Mouse (Mus musculus) retina, adult 2 months (tissue): ENCODE measurements around the gene Kif26b.

Experiments
- DNase-seq: peaks from one replicate; pipeline ENCODE4 v3.0.0-alpha.2; 2012; ENCODE audit warnings: low read depth, low spot score

Gene Kif26b

DNA sequence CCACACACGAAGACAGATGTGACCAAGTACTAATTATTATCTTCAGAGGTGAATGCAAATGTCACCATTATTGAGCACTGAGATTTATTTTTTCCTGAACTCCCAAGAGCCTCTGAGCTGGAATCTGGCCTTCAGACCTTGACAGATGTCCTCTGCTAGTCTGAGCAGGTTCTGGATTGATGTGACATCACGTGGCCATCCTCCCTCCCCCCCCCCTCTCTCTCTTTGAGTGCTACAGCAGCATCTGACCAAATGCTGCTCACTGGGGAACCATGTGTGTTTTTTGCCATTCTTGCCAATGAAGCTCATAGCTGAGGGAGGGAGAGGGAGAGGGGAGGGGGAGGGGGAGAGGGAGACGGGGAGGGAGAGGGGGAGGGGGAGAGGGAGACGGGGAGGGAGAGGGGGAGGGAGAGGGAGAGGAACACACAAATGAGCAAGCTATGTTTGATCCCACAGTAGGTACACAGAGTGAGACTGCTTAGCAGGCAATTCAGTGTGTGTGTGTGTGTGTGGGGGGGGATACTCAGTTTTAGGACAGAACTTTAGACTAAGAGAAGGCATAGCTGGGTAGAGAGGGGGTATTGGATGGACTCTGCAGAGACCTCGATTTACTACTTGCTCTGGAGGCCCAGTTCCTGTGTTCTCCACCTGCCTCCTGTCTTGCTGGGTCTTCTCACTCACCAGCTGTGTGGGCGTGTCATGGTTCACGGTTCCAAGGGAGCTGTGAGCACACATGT is 241.9 kb downstream of the Kif26b start:
- no peak for DNase-seq

DNA sequence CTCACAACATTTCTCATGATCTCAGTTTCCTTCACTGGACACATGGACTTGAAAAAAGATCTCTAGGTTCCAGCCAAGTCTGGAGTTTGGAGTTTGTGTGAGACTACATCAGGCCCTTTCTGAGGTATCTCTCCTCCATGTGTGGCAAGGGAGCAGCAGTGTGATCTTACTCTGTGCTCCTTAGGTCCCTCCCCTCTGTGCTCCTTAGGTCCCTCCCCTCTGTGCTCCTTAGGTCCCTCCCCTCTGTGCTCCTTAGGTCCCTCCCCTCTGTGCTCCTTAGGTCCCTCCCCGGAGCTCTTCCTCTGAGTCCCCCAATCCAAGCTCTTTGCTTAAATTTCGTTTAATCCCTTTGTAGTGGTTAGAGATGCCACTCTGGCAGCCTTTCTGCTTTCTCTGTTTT is 250.8 kb downstream of the Kif26b start:
- no peak for DNase-seq

GRCm38 (mm10) chr1:178784043-178784442 is 255.1 kb downstream of the Kif26b start:
- no peak for DNase-seq

- no peak for DNase-seq
These were observed 262.3 kb downstream of the Kif26b start for GRCm38 (mm10) chr1:178791266-178791665.

DNA sequence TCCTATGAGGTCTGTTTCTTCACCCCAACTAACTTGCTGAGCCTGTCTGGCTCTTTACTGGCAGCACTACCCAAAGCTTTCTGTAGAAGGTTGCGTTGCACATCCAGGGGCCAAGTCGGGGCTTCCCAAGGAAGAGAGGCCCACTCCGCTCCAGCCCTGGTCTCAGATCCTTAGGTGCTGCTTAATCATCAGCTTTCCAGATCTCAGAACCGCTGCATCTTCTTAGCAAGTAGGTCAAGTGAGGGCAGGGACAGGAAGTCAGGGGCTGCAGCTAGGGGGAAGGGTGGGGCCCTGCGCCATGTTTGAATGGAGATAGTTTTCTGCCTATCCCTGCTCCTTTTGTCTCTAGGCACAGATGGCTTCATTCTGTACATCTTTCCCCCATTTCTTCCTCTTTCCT is 263.8 kb downstream of the Kif26b start:
- no peak for DNase-seq

DNA sequence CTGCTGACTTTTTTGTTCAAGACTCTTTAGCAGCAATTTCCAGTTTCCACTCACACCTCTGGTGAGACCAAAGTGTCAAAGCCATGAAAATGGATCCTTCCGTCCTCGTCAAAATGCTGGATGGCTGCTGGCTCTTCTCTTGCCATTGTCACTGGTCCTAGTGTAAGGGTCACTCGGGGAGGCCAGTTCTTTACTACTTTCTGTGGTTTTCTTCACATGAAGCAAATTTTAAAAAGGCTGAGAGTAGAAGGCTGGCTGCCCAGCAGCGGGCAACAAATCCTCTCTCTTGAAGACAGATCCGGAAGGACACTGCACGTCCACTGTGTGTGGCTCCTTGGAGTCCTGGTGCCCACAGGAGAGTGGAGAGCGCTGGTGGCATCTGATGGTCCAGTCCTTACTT is 265.9 kb downstream of the Kif26b start:
- DNase-seq: no peak

DNA sequence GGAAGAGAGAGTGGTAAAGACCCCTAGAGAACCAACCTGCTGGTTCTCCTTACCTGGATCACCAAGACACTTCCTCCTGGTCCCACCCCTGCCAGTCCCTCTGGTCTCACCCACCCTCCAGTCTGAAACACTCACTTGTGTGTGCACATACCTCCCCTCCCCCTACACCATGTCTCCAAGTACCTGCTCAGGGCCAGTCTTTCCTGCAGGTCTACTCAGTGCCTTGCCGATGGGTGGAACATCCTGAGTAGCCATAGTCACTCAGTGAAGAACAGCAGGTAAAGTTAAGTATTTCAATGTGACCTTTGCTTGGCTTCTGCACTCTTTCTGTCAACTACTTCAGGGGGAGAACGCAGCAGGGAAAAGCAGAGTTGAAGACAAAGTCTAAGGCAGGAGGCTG is 268.5 kb downstream of the Kif26b start:
- no peak for DNase-seq

DNA sequence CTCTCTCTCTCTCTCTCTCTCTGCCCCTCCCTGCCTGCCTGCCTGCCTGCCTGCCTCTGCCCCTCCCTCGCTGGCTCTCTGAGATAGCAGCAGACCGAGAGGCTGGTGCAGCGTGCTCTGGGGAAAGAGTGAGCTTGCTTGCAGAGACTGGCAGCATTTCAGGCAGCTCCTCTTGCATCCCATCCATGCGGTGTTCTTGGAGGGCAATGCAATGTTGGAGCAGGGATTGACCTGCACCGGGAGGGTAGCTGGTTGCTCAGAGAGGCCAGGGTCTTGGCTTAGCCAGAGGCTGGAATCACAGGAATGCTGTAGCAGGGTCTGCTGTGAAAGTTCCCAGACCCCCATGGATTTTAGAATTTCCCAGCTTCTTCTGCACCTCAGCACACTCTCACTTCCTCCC is 269.4 kb downstream of the Kif26b start:
- no peak for DNase-seq

DNA sequence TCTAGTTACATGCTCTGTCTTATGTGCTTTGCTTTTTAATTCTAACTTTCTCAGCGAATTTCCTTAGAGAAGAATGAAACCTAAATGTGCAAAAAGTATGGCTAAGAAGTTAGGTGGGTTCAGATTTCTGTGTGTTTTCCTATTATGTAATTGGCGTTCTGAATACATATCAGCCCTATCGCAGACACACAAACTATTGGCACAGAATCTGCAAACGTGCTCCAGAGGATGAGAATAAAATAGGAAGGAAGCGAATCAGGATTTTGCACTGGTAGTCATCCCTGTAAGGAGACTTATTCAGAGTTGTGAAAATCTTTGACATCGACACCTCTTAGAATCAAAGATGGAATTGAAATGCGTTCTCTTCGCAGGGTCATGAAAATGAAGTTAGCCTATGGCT is 270.0 kb downstream of the Kif26b start:
- DNase-seq: no peak

DNA sequence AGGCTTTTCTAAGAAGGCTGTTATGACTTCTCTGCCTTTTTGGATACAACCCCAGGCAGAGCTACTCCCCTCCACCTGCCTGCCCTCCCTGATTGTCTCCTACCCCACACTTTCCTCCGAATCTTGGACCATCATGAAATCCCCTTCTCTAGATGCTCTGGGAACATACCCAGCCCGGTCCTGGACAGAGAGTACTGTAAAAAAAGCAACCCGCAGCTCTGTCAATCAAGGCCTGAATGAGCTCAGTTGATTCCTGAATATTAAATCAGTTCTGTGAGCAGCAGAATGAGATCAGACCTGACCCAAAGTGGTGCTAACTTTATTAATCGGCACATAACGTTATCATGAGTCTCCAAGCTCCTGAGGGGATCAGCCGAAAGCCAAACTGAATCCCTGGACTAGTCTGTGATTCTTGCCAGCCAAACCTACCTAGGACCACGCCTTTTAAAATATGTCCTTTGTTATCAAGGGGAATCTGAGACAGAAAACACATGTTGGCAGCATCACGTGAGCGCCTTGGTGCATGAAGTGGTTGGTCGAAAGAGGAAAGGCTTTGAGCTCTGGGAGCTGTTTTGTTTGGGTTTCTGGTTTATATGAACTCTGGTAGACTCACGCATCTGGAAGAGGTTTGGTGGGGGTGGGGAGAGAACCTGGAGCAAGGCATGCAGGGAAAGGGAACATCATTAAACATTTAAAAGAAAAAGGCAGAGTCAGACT is 271.1 kb downstream of the Kif26b start:
- no peak for DNase-seq

DNA sequence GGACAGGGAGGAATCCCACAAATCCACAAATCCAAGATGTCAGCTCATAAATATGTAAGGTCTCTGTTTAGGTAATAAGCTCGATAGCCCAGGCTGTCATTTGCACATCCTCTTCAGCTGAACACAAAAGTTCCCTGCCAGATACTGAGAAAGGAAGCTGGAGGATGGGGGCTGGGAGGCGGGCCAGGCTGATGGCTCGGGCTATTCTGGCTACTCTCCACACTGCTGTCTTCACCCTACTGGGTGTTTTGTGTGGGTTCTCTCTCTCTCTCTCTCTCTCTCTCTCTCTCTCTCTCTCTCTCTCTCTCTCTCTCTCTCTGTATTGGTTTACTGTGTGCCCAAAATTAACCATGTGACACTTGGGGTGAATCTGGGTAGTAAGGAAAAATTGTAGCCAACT is 274.2 kb downstream of the Kif26b start:
- no peak for DNase-seq

- no peak for DNase-seq
These were observed 288.6 kb downstream of the Kif26b start for GRCm38 (mm10) chr1:178817476-178817875.

GRCm38 (mm10) chr1:178819060-178819459 is 290.1 kb downstream of the Kif26b start:
- no peak for DNase-seq

DNA sequence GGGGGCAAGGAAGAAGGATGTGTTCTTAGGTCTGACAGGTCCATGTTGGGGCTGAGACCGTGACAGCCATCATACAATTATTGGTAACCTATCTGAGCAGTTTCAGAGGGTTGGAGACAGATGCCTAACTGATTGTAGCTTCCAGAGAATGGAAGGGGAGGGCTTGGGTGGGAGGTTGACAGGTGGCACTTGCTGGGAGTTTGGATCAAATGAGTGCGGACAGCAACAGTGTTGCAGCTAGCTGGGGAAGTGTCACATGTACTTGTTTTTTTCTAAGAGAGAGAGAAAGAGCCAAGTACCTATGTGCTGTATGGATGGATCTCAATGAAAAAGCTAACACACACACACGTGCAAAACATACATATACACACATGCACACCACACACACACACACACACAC is 291.2 kb downstream of the Kif26b start:
- no peak for DNase-seq

DNA sequence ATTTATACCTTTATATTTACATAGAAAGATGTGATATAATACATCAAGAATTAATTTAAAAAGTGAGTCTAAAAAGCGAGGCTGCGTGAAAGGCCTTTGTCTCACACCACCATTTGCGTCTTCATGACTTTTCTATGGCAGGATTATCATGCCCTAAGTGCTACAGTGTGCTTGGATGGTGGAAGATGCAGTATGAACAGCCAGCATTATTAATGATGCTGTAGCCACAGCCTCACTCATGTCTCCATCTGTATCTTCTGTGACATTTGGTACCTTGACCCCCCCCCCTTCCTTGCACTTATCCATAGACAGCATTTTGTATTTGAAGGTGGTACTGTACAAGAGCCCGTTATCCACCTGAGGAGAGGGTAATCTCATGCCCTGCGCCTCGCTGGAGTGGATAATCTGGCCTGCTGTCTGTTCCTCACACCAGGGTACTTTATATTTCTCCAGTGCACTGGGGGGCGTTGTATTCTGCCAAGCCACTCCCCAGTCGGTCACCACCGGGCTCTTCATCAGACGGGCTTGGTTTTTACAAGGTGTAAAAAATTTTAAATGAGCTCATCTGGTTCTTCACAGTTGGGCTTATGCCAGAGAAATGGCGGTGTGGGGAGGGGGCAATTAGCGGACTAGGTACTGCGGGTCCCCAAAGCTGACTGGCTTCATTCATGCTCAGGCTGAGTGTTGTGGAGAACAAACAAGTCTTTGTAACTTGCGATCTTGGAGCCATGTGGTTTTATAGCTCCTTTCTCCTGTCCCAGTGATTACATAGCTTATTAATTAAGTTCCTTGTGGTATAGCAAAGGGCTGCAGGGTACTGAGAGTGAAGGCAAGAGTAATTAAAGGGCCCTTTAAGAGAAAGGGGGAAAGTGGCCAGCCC is 291.9 kb downstream of the Kif26b start:
- no peak for DNase-seq

DNA sequence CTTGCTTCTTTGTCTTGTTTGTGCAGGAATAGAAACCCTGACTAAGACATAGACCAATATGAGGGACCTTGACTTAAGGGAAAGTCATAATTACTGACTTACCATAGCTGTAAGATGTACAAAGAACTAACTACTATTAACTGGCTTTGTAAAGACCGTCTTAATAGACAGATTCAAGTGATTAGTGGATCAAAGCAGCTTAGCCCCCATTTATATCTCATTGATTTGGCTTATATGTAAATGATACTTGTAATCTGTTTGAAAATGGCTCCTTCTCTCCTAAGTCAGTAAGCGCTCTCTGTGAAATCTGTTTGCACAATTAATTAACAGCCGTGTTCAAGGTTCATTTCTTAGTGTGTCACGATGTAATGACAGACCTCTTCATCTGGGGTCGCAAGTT is 295.9 kb downstream of the Kif26b start:
- DNase-seq: no peak

DNA sequence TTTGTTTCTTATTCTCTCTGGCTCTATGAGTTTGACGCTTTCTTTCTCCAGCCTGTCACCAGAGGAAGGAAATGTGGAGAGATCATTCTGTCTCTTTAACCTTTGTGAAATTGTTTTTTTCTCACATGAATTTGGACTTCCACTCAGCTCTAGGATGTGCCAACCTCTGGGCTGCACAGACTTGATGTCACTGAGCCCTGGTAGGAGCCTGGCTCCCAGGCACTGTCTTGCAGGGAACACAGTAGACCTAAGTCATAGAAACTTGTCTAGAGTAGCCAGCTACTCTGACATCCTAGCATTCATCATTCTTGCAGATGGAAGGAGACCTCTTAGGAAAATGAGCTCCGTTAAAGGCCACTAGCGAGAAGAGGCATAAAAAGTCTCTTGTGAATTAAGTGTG is 298.3 kb downstream of the Kif26b start:
- no peak for DNase-seq

DNA sequence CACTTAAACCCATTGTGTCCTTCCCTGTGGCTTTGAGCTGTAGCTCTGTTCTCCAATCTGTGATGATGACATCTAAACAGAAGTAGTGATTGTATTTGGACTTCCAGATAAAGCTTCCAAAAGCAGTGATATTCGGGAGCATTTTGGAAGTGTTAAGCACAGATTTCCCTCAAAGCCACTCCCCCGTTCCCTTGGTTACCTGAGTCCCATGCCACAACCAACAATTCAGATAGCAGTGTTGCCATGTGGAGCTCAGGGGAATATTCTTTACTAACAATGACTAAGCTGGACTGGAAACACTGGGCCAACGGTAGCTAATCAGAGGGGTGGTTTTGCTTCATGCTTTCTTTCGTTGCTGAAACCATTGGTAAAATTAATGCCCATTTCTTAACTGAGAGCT is 300.5 kb downstream of the Kif26b start:
- DNase-seq: no peak

DNA sequence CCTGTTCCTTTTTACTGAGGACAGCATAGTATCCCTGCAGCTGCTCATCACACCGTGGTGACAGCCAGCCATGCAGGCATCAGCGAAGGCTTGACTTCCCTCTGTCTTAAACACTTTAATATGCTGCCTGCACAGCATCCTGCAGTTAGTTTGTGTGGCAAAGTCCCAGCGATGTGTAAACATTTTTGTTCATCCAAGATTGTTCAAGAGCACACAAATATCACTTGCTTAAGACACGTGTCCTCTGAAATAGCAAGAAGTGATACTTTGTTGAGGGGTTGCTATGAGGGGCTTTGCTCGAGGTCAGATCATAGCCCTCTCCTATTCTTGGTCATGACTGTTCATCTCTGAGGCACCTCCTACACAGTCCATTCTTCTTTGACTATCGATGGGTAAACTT is 303.6 kb downstream of the Kif26b start:
- no peak for DNase-seq

- no peak for DNase-seq
These were observed 306.9 kb downstream of the Kif26b start for GRCm38 (mm10) chr1:178835805-178836204.

GRCm38 (mm10) chr1:178836998-178837397 is 308.1 kb downstream of the Kif26b start:
- DNase-seq: no peak

DNA sequence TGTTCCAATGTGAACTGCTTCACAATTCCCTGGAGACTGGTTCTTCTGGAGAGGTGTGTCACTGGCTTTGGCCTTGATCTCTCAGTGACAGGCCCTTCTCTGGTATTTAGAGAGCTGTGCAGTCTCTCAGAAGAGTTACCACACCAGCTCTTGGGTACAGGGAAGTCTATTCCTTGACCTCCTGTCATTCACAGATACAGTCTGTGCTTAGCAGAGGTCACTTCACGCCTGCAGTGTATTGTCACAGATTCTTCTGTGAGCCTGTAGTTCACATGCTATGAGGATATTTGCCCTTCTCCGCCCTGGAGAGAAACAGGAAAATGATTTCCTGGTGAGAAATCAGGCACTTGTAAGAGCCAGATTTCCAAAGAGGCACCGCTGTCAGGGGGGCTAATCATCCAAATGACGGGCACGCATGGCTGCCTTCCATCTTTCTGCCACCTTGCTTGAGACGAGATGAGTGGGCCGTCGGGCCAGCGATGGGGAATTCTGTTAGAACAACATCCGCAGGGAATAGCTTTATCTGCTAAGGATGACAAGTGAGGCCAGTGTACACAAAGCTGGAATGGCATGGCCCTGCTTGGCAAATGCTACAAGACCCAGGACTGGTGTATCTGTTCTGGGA is 309.9 kb downstream of the Kif26b start:
- no peak for DNase-seq
